In genomic region chr3:40379063-40379462, GRCm38 (mm10) we compare ENCODE assay signal across 26 mouse cellular contexts.
"Had no signal": no experiment of that assay in that cellular context is flagged by ENCODE, and none has a peak within 500 bp of the region (broad histone marks: within the 10 kb centered on the region; RNA-seq: fewer than 3 reads in every experiment).

No protein-coding gene starts in this region.

- ATAC-seq: forebrain, embryonic 13.5 days; forebrain, embryonic 14.5 days; forebrain, embryonic 15.5 days; forebrain, postnatal 0 days had no signal

- H3K27me3 ChIP-seq: embryonic facial prominence, embryonic 12.5 days; embryonic facial prominence, embryonic 13.5 days; embryonic facial prominence, embryonic 15.5 days; forebrain, embryonic 12.5 days; forebrain, embryonic 13.5 days; forebrain, embryonic 15.5 days had no signal

- H3K27ac ChIP-seq: embryonic facial prominence, embryonic 10.5 days; embryonic facial prominence, embryonic 12.5 days; embryonic facial prominence, embryonic 13.5 days; embryonic facial prominence, embryonic 15.5 days; forebrain, embryonic 10.5 days; forebrain, embryonic 12.5 days; forebrain, embryonic 13.5 days; forebrain, embryonic 15.5 days; gastrocnemius, adult 2 months; heart, adult 2 months; heart, embryonic 10.5 days had no signal

- H3K9me3 ChIP-seq: embryonic facial prominence, embryonic 10.5 days; embryonic facial prominence, embryonic 12.5 days; embryonic facial prominence, embryonic 13.5 days; embryonic facial prominence, embryonic 15.5 days; forebrain, embryonic 10.5 days; forebrain, embryonic 12.5 days; forebrain, embryonic 13.5 days; forebrain, embryonic 15.5 days; heart, embryonic 10.5 days had no signal

- H3K4me2 ChIP-seq: embryonic facial prominence, embryonic 12.5 days; embryonic facial prominence, embryonic 13.5 days; embryonic facial prominence, embryonic 15.5 days; forebrain, embryonic 12.5 days; forebrain, embryonic 13.5 days; forebrain, embryonic 15.5 days had no signal

- H3K4me3 ChIP-seq: embryonic facial prominence, embryonic 10.5 days; embryonic facial prominence, embryonic 12.5 days; embryonic facial prominence, embryonic 13.5 days; embryonic facial prominence, embryonic 15.5 days; erythroblast, embryonic 14.5 days; forebrain, embryonic 10.5 days; forebrain, embryonic 12.5 days; forebrain, embryonic 13.5 days; forebrain, embryonic 15.5 days; gastrocnemius, adult 2 months; heart, adult 2 months; heart, embryonic 10.5 days had no signal

- DNase-seq: cerebellum, adult 9-11 months; cerebellum, postnatal 10 days; cerebellum, postnatal 14 days; cerebellum, postnatal 25 days; cerebellum, postnatal 36 days; embryo, embryonic 11 days; forebrain, postnatal 0 days; gastrocnemius, adult 2 months; gastrocnemius, postnatal 10 days; gastrocnemius, postnatal 14 days; gastrocnemius, postnatal 25 days; gastrocnemius, postnatal 36 days; heart, adult 11 months; heart, adult 18-20 months; heart, adult 2 months had no signal

- H3K9ac ChIP-seq: embryonic facial prominence, embryonic 12.5 days; embryonic facial prominence, embryonic 13.5 days; embryonic facial prominence, embryonic 15.5 days; forebrain, embryonic 12.5 days; forebrain, embryonic 13.5 days; forebrain, embryonic 15.5 days; forebrain, postnatal 0 days had no signal

- H3K36me3 ChIP-seq: embryonic facial prominence, embryonic 10.5 days; embryonic facial prominence, embryonic 12.5 days; embryonic facial prominence, embryonic 13.5 days; embryonic facial prominence, embryonic 15.5 days; forebrain, embryonic 10.5 days; forebrain, embryonic 12.5 days; forebrain, embryonic 15.5 days; heart, embryonic 10.5 days had no signal

- H3K4me1 ChIP-seq: embryonic facial prominence, embryonic 12.5 days; forebrain, embryonic 10.5 days; forebrain, embryonic 12.5 days; forebrain, embryonic 13.5 days; heart, embryonic 10.5 days had no signal
